In genomic region chr6:101554965-101555604, GRCm38 (mm10) we compare ENCODE assay signal across 20 mouse cellular contexts.
DNase-seq lines count a peak whose midpoint lies in the region; ATAC-seq and TF ChIP-seq lines count a peak whose summit lies in the region.
"Had no signal": no experiment of that assay in that cellular context is flagged by ENCODE, and none has a peak within 500 bp of the region (broad histone marks: within the 10 kb centered on the region; RNA-seq: fewer than 3 reads in every experiment).

No protein-coding gene starts in this region.

- H3K9ac ChIP-seq in embryonic facial prominence, embryonic 11.5 days (replicated peaks; ENCODE audit: low read length): no peak overlapping the region
- H3K9ac ChIP-seq in heart, postnatal 0 days (replicated peaks; ENCODE audit: low read depth, low read length): no peak overlapping the region
- no peak overlapping the region for H3K9ac ChIP-seq in heart, embryonic 12.5 days
- no peak overlapping the region for H3K9ac ChIP-seq in embryonic facial prominence, embryonic 14.5 days (ENCODE audit: low read depth, low read length)
- H3K9ac ChIP-seq: forebrain, embryonic 13.5 days; midbrain, embryonic 12.5 days; neural tube, embryonic 13.5 days had no signal

- WGBS in embryonic facial prominence, embryonic 11.5 days: 47% methylated on average over 2 of the region's 2 CpGs
- 68% methylated on average over 2 of the region's 2 CpGs for WGBS in embryonic facial prominence, embryonic 10.5 days
- 28% methylated on average over 2 of the region's 2 CpGs for WGBS in heart, postnatal 0 days
- WGBS in heart, embryonic 12.5 days: 25% methylated on average over 2 of the region's 2 CpGs
- WGBS in embryonic facial prominence, embryonic 14.5 days: 25% methylated on average over 2 of the region's 2 CpGs

- H3K4me3 ChIP-seq in embryonic facial prominence, embryonic 11.5 days (ENCODE audit: low read depth, low read length): no peak overlapping the region
- H3K4me3 ChIP-seq in embryonic facial prominence, embryonic 10.5 days: no peak overlapping the region
- no peak overlapping the region for H3K4me3 ChIP-seq in heart, postnatal 0 days (ENCODE audit: low read depth, low read length)
- no peak overlapping the region for H3K4me3 ChIP-seq in heart, embryonic 12.5 days
- H3K4me3 ChIP-seq in embryonic facial prominence, embryonic 14.5 days (ENCODE audit: low read depth, low read length): no peak overlapping the region
- H3K4me3 ChIP-seq: erythroblast, embryonic 14.5 days; forebrain, embryonic 13.5 days; midbrain, embryonic 12.5 days; neural tube, embryonic 13.5 days had no signal

- no peaks in the 10 kb centered on the region for H3K9me3 ChIP-seq in embryonic facial prominence, embryonic 11.5 days (replicated peaks; ENCODE audit: control insufficient read depth, low read length)
- no peaks in the 10 kb centered on the region for H3K9me3 ChIP-seq in embryonic facial prominence, embryonic 10.5 days
- no peaks in the 10 kb centered on the region for H3K9me3 ChIP-seq in heart, postnatal 0 days (replicated peaks; ENCODE audit: control insufficient read depth, low read length)
- H3K9me3 ChIP-seq in heart, embryonic 12.5 days (replicated peaks): no peaks in the 10 kb centered on the region
- H3K9me3 ChIP-seq in embryonic facial prominence, embryonic 14.5 days (ENCODE audit: control insufficient read depth, low read length): no peaks in the 10 kb centered on the region
- H3K9me3 ChIP-seq: forebrain, embryonic 13.5 days; midbrain, embryonic 12.5 days; neural tube, embryonic 13.5 days had no signal

- no peaks in the 10 kb centered on the region for H3K4me1 ChIP-seq in embryonic facial prominence, embryonic 11.5 days (ENCODE audit: control insufficient read depth, insufficient read depth, low read length)
- H3K4me1 ChIP-seq in embryonic facial prominence, embryonic 10.5 days: peaks cover 4% of the 10 kb centered on the region; the same call in 1 of the 2 replicates
- H3K4me1 ChIP-seq in heart, postnatal 0 days (ENCODE audit: control insufficient read depth, insufficient read depth): peaks cover 5% of the 10 kb centered on the region
- H3K4me1 ChIP-seq in heart, embryonic 12.5 days (replicated peaks): peaks cover 7% of the 10 kb centered on the region; the same call in 1 of the 2 replicates
- H3K4me1 ChIP-seq in embryonic facial prominence, embryonic 14.5 days (ENCODE audit: control insufficient read depth, insufficient read depth, low read length): peaks cover 8% of the 10 kb centered on the region

- DNase-seq in embryonic facial prominence, embryonic 11.5 days (ENCODE audit: low spot score): peak; percentile 65
- DNase-seq in embryonic facial prominence, embryonic 10.5 days (ENCODE audit: low spot score): no peak
- DNase-seq in heart, postnatal 0 days (ENCODE audit: low spot score): peak; percentile 51
- peak; percentile 46 for DNase-seq in embryonic facial prominence, embryonic 14.5 days (ENCODE audit: low spot score)
- peak; percentile 81 for DNase-seq in mesoderm, embryonic 11.5 days (ENCODE audit: low read depth, low spot score)
- no peak for DNase-seq in frontal cortex, postnatal 14 days (ENCODE audit: low spot score in 2 of 2)
- DNase-seq: adrenal gland, adult 8-10 months; cerebellum, adult 9-10 months; kidney, adult 18-20 months; kidney, postnatal 25 days; lung, adult 2 months; thymus, postnatal 14 days had no signal

- TF ChIP-seq CTCF in heart, postnatal 0 days (IDR thresholded peaks at IDR 0.05; ENCODE audit: low read depth): no peak

- no peak for TF ChIP-seq EP300 in heart, postnatal 0 days (IDR thresholded peaks at IDR 0.05; ENCODE audit: low read depth)

- H3K36me3 ChIP-seq in embryonic facial prominence, embryonic 11.5 days (replicated peaks; ENCODE audit: control insufficient read depth, insufficient read depth, low read depth, low read length): no peaks in the 10 kb centered on the region
- no peaks in the 10 kb centered on the region for H3K36me3 ChIP-seq in embryonic facial prominence, embryonic 10.5 days (replicated peaks)
- H3K36me3 ChIP-seq in heart, postnatal 0 days (replicated peaks; ENCODE audit: control insufficient read depth, insufficient read depth, low read length): no peaks in the 10 kb centered on the region
- H3K36me3 ChIP-seq in heart, embryonic 12.5 days: no peaks in the 10 kb centered on the region
- H3K36me3 ChIP-seq in embryonic facial prominence, embryonic 14.5 days (ENCODE audit: control insufficient read depth, insufficient read depth, low read length): no peaks in the 10 kb centered on the region
- H3K36me3 ChIP-seq: midbrain, embryonic 12.5 days; neural tube, embryonic 13.5 days had no signal

- no peaks in the 10 kb centered on the region for H3K27me3 ChIP-seq in embryonic facial prominence, embryonic 11.5 days (ENCODE audit: control insufficient read depth, insufficient read depth, low read length)
- H3K27me3 ChIP-seq in embryonic facial prominence, embryonic 10.5 days (replicated peaks; ENCODE audit: low read depth, poor library complexity, severe bottlenecking): no peaks in the 10 kb centered on the region
- H3K27me3 ChIP-seq in heart, postnatal 0 days (ENCODE audit: control insufficient read depth, insufficient read depth, low read length): no peaks in the 10 kb centered on the region
- H3K27me3 ChIP-seq in heart, embryonic 12.5 days (replicated peaks): no peaks in the 10 kb centered on the region
- H3K27me3 ChIP-seq in embryonic facial prominence, embryonic 14.5 days (replicated peaks; ENCODE audit: control insufficient read depth, insufficient read depth, low read length): no peaks in the 10 kb centered on the region
- H3K27me3 ChIP-seq: forebrain, embryonic 13.5 days; midbrain, embryonic 12.5 days; neural tube, embryonic 13.5 days had no signal

- H3K27ac ChIP-seq in embryonic facial prominence, embryonic 11.5 days (replicated peaks; ENCODE audit: low read depth, low read length): no peak overlapping the region
- H3K27ac ChIP-seq in embryonic facial prominence, embryonic 10.5 days (replicated peaks): no peak overlapping the region
- no peak overlapping the region for H3K27ac ChIP-seq in heart, postnatal 0 days (ENCODE audit: low read depth)
- H3K27ac ChIP-seq in heart, embryonic 12.5 days (ENCODE audit: poor library complexity, severe bottlenecking): no peak overlapping the region
- H3K27ac ChIP-seq in embryonic facial prominence, embryonic 14.5 days (replicated peaks; ENCODE audit: low read depth, low read length): no peak overlapping the region
- H3K27ac ChIP-seq: forebrain, embryonic 13.5 days; midbrain, embryonic 12.5 days; neural tube, embryonic 13.5 days had no signal

- no peak for ATAC-seq in embryonic facial prominence, embryonic 11.5 days (replicated peaks; ENCODE audit: insufficient number of reproducible peaks, low FRiP score, low TSS enrichment, low read depth)
- no peak; the same call in 1 of the 2 replicates for ATAC-seq in heart, postnatal 0 days (ENCODE audit: insufficient read depth, low read depth)
- ATAC-seq in heart, embryonic 12.5 days (ENCODE audit: insufficient number of reproducible peaks, low FRiP score): no peak
- no peak for ATAC-seq in embryonic facial prominence, embryonic 14.5 days (ENCODE audit: low read depth)
- ATAC-seq: CD4-positive, CD25-positive, alpha-beta regulatory T cell, adult 4 months; forebrain, embryonic 13.5 days; Patski had no signal

- H3K4me2 ChIP-seq in embryonic facial prominence, embryonic 11.5 days (ENCODE audit: low read depth, low read length): no peak overlapping the region
- no peak overlapping the region for H3K4me2 ChIP-seq in heart, postnatal 0 days (ENCODE audit: low read depth, low read length)
- no peak overlapping the region for H3K4me2 ChIP-seq in heart, embryonic 12.5 days
- no peak overlapping the region for H3K4me2 ChIP-seq in embryonic facial prominence, embryonic 14.5 days (ENCODE audit: low read depth, low read length)
- H3K4me2 ChIP-seq: forebrain, embryonic 13.5 days; liver, embryonic 11.5 days; midbrain, embryonic 12.5 days; neural tube, embryonic 13.5 days had no signal

Comparison
In these comparisons a context has a peak if more than half of its experiments do, and no peak if none do; other contexts are left out.
1. DNase-seq: peak in embryonic facial prominence, embryonic 11.5 days (single experiment), heart, postnatal 0 days (single experiment), embryonic facial prominence, embryonic 14.5 days (single experiment) and mesoderm, embryonic 11.5 days (single experiment); none in embryonic facial prominence, embryonic 10.5 days (single experiment) and frontal cortex, postnatal 14 days (0 of 2).